Mouse (Mus musculus): ENCODE measurements around the gene Pax7.

The Pax7 gene

GRCm38 (mm10) chr4:139813371-139813960 lies 19.9 kb downstream of the Pax7 start:
- in situ Hi-C loops (cut with MboI, MseI), result no loop called here

DNA sequence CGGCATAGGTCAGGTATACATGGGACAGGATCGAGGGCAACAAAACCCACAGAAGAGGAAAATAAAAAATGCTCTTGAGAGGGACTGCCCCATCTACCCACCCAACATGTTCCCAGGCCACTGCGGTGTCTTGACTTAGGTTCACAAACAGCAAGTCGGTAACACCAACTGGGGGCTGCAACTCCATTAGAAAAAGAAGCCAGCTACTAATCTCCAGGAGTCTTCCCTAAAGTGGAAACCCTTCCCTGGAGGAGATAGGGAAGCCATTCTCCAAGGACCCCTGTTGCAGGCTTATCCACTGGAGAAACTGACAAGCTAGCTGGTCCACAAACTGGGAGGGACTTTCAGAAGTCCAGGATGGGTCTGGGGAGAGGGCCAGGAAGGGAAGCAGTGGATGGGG lies 21.4 kb downstream of the Pax7 start:
- in situ Hi-C loops (cut with MboI, MseI), result no loop called here

- in situ Hi-C loops (cut with MboI, MseI), result no loop called here
Measured at GRCm38 (mm10) chr4:139811475-139811874, 21.9 kb downstream of the Pax7 start.

DNA sequence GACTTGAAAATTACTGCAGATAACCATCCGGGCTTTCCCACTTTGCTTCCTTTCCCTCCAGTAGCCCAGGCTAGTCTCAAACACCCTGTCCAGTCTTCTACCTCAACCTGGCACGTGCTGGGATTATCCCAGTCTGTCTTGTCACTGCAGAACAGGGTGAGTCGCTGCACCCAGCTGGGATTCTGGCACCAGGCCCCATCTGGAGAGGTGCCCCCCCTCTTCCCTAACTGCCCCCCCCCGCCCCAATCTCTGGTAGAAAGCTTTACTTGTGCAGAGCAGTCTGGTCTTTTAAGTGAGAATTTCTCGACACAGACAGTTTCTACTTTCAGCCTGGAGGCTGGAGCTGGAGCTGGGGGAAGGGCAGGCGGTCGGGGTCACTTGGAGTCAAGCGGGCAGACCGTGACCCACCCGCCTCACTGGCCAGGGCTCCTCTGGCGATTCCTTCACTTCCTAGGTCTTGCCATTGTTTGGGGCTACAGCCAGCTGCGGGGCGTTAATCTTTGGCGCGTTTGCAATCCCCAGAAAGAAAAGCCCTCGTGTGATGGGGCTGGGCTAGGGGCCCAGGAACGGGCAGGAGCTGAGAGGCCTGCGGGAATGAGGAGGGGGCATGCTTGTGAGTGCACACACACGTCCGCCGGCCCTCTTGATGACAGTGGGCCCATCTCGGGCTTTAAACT lies 22.4 kb downstream of the Pax7 start:
- in situ Hi-C loops (cut with MboI, MseI), result no loop called here

- in situ Hi-C loops (cut with MboI, MseI), result no loop called here
Measured at GRCm38 (mm10) chr4:139809381-139809820, 23.9 kb downstream of the Pax7 start.

DNA sequence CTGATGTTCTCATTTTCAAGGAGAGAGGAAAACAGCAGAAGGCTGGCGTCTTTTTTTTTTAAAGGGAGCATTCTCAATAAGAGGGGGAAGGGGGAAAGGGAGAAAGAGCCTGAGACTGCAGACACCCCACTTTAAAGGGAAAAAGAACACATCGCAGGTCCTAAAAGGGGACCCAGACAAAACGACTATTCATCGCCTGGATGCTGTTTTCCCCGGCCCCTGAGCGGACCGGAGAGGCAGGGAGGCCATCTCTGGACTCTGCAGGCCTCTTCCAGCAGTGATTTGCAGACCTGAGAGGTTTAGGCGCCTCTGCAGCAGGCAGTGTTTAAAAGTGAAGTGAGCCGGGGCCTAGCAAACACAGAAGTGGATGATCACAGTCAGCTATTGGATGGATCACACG lies 25.5 kb downstream of the Pax7 start:
- in situ Hi-C loops (cut with MboI, MseI), result no loop called here

DNA sequence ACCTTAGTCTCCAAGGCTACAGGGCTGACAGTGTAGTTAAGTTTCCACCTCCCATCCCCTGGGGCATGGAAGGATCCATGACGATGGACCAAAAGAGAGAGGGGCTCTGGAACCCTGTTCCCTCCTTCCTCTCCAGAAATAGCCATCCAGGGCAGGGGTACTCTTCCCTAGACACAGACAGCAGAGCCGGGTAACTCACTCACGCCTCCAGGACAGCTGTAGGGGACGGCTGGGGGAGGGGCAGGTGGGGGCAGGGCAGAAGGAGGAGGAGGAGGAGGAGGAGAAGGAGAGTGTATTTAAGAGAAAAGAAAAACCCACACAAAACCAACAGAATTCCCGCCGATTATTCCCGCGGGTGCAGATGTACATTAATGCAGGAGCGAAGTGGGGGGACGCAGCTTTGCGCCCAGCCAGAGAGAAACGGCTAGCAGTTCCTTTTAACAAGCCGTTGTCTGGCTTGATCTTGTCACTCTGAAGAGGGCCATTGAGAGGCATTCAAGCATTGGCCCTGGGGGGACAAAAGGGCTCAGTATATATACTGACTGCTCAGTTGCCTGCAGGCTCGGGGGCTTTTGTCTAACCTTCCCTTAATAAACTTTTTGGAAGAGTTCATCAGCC lies 26.0 kb downstream of the Pax7 start:
- in situ Hi-C loops (cut with MboI, MseI), result no loop called here

DNA sequence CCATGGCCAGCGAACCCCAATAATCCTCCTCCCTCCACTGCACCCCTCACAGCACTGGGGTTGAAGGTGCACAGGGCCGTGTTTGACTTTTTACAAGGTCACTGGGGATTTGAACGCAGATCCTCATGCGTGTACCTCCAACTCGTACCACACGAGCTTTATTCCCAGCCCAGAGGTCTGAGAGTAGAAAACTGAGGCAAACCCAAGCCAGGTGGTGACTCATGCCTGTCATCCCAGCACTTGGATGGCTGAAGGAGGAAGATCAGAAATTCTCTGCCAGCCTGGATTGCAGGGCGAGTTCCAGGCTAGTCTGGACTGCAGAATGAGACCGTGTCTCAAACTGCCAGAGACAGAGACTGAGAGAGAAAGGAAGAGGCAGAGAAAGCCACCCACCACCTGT lies 28.4 kb downstream of the Pax7 start:
- in situ Hi-C loops (cut with MboI, MseI), result no loop called here

DNA sequence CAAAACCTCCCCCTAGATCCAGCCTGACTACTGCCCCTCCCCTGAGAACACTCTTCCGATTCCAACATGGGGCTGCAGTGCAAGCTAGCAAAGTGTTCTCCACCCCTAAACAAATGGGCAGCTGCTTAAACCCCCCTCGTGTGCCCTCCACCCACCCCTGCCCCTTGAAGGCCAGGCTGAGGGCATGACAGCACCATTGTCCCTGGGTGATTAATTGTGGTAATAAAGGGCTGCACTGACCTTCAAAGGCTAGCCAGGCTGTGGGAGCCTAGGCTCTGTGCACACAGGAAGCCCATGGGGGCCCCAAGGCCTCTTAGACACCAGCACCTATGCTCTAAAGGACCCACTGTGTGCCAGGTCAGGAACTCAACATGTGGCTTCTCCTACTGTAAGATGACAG lies 29.3 kb downstream of the Pax7 start:
- in situ Hi-C loops (cut with MboI, MseI), result no loop called here

DNA sequence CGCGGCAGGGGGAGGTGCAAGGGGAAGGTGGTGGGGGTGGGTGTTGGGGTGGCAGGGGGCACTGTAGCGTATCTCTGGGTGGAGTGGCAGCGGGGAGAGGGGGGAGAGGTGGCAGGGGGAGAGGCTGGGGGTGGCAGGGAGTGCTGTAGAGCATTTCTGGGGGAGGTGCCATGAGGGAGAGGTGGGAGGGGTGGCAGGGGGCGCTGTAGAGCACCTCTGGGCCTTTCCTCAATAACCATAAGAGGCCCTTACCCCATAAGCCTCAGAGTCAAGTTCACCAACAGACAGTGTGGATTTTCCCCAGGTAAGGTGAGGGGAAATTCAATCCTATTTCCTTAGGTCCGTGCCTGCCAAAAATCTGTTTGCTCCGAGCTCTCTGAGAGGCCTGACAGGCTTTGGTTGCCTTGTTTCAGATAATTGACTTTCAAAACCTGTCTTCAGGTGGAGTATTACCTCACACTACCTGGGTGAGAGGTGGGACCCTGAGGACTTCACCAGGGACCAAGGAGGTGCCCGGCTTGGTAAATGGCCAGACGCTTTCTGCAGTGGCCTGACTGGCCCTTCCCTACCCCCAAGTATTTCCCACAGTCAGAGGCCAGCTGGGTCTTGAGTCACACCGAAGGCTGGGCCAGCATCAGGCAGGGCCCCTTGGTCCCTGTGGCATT lies 33.8 kb downstream of the Pax7 start:
- in situ Hi-C loops (cut with MboI, MseI), result no loop called here

GRCm38 (mm10) chr4:139797344-139797743 lies 36.0 kb downstream of the Pax7 start:
- in situ Hi-C loops (cut with MboI, MseI), result no loop called here

- in situ Hi-C loops (cut with MboI, MseI), result no loop called here
Measured at GRCm38 (mm10) chr4:139796115-139796514, 37.2 kb downstream of the Pax7 start.

DNA sequence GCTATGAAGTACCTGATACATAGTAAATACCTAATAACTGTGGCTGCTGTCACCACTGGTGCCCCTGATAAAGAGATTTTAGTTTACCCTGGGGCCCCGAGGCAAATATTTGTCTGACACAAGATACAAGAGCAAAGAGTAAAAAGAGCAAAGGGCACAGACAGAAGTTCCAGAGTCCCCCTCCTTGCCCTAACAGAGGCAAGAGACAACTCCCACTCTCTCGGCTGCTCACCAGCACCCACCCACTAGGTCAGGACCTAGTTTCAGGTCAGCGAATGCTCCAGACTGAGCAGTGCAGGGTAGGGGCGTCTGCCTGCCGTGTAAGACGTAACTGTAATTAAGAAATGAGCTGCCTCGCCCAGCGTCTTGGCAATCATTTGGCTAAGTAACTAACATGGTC lies 42.2 kb downstream of the Pax7 start:
- in situ Hi-C loops (cut with MboI, MseI), result no loop called here

- in situ Hi-C loops (cut with MboI, MseI), result loop anchor here (10.0 kb wide), 2 partner anchors 755 to 1555 kb away; no protein-coding TSS in a partner anchor
Measured at GRCm38 (mm10) chr4:139789772-139790171, 43.6 kb downstream of the Pax7 start.

- in situ Hi-C loops (cut with MboI, MseI), result loop anchor here (10.0 kb wide), 2 partner anchors 748 to 1562 kb away; no protein-coding TSS in a partner anchor
Measured at GRCm38 (mm10) chr4:139782926-139783467, 50.3 kb downstream of the Pax7 start.

GRCm38 (mm10) chr4:139771125-139771631 lies 62.1 kb downstream of the Pax7 start:
- in situ Hi-C loops (cut with MboI, MseI), result loop anchor here in 1 of 2 experiments (5.0 kb wide), 1 partner anchor 79 kb away; no protein-coding TSS in a partner anchor

DNA sequence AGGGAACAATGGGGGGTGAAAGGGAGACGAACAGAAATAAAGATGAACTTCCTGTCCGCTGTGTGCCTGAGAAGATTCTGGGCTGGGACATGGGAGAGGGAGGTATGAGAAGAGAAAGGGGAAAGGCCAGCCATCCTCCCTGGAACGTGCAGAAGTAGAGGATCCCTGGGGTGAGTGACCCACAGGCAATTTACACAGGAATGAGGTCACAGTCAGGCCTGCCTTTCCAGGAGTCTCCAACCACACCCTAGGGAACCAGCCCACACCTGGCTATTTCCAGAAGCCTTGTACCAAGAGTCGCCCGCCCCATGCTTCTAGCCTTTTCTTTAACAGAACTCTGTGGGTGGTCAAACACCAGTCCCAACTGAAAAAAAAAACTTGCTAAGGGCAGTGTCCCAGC lies 65.5 kb downstream of the Pax7 start:
- in situ Hi-C loops (cut with MboI, MseI), result no loop called here

DNA sequence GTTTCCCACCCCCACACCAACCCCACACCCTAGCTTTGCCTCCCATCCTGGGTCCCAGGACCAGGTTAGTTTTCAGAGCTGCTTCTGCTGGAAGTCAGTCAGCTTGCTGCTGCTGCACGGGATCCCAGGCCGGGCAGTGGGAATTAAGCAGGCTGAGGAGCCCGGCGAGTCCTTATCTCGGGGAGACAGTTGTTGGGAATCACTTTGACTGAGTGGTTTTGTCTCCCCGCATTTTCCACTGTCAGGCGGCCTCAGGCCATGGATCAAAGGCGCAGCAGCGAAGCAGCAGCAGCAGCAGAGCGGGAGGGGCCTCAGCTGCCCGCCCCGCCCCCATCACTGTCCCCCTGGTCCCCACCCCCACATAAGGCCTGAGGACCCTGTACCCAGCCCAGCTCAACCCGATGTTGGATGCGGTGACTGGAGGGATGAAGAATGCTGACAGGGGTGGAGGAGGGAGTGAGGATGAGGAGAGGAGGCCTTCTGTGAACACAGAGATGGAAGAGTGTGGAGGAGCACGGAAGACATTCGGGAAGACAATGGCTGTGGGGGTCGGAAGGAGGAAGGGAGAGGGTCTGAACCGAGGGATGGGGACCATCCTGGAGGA lies 66.1 kb downstream of the Pax7 start:
- in situ Hi-C loops (cut with MboI, MseI), result no loop called here

- in situ Hi-C loops (cut with MboI, MseI), result no loop called here
Measured at GRCm38 (mm10) chr4:139761911-139762310, 71.4 kb downstream of the Pax7 start.

DNA sequence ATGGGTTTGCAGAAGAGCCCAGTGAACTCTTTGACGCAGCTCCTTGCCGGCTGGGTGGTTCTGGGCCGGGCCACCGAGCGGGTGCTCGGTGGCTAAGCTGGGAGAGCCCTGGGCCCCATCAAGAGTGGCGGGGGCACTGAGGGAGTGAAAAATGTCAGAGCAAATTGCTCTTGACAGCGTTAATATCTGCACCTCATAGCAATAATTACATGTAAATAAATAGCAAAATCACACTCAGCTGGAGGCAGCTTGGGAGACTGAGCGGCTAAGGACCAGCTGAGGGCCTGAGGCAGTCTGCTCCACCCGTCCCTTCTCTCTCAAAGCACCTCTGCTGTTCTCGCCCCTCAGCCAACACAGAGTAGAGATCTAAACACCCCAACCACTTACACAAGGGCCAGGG lies 72.6 kb downstream of the Pax7 start:
- in situ Hi-C loops (cut with MboI, MseI), result no loop called here

All from T-helper 17 cell (primary cell).